Mouse (Mus musculus) CD8-positive naive resting alpha-beta T cell, adult 2 months (primary cell): Measurements from ENCODE around the gene Dab1.

Experiments
- DNase-seq, 2 experiments: peaks; one replicate each; pipeline ENCODE4 v3.0.0; 2022; ENCODE audit warnings: low read depth in 2 of 2, low spot score in 2 of 2

Gene Dab1

GRCm38 (mm10) chr4:104218765-104219164 is 599.6 kb downstream of the Dab1 start:
- DNase-seq = no peak

DNA sequence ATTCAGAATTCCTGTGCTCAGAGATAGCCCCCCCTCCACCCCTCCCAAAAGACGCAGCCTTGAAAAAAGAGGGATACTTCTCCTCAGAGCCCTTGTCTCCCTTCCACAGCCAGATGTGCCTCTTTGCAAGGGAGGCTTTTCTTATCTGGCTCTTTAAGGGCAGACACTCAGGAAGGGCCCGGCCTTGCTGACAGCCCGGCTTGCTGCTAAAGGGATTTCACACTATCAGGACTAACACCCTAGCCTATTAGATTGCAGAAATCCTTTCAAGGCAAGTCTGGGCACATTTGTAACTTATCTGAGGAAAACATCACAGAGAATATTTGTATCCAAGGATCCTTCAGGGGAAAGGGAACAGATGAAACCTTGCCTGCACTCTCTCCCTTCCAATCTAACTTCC is 600.9 kb downstream of the Dab1 start:
- no peak for DNase-seq

- no peak for DNase-seq
Measured at GRCm38 (mm10) chr4:104229296-104229695, 610.1 kb downstream of the Dab1 start.

DNA sequence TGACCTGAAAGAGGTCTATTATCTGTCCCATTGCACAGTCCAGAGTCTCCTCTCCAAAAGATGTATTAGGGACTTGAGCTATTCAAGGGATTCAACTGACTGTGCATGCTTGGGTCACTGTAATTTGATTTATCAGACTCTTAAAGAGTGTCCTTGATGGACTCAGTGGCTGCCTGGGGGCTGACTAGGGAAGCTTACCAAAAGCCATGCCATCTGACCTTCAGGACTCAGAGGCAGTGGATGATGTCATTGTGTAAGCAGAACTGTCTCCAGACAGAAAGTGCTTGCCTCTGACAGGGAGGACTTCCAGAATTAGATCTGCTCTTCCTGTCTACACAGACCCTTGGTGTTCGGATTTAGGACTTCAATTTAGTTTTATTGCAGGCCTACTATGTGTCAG is 627.3 kb downstream of the Dab1 start:
- no peak for DNase-seq

DNA sequence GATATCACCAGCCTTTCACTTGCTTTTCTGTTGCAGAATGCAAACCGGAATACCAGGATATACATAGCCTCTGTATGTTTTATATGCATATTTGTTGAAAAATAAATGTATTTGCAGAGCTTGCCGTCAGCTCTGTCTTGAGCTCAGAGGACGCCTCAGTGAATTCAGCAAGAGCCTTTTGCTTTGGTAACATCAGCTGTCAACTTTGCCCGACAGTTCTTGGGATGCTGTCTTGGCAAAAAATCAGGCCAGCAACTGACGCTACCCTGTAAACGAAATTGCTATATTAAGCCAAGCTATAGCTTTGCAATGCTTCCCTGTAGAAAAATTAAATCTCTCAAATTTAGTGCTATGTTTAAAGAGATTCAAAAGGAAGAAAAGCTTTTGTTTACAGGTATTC is 630.3 kb downstream of the Dab1 start:
- no peak for DNase-seq

DNA sequence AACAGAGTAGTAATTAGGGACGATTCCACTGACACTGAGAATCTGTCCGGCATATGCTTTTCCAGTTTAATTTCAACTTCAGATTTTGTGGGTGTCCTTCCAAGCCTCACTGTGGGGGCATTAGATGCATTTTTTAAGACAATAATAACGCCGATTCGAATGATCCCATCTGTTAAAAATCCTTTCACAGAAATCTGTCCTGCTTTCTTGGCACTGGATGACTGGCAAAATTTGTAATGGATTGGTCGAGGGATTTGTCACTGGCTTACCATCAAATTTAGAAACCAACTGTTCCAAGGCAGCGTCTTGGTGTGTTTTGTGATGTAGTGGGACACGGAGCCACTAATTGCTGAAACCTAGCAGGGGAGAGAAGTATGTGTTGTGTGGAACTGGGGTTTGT is 638.6 kb downstream of the Dab1 start:
- DNase-seq = no peak

- DNase-seq = no peak
Measured at GRCm38 (mm10) chr4:104269422-104270172, 650.4 kb downstream of the Dab1 start.

DNA sequence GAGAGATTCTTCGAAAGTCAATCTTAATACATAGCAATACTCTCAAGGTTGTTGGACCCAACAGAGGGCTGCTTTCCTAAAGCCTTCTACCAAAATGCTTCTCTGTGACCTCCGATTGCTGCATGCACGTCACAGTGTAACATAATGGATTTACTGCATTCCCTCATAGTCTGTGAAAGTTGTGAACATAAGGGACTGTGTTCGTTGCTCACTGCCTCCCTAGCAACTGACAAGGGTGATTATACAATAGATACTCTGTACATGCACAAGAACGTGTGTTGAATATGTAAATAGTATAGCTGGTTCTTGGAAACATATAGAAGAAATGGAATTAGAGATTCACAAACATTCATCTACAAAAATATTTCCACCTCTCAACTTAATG is 651.0 kb downstream of the Dab1 start:
- no peak for DNase-seq

GRCm38 (mm10) chr4:104275260-104275659 is 656.1 kb downstream of the Dab1 start:
- DNase-seq = no peak

DNA sequence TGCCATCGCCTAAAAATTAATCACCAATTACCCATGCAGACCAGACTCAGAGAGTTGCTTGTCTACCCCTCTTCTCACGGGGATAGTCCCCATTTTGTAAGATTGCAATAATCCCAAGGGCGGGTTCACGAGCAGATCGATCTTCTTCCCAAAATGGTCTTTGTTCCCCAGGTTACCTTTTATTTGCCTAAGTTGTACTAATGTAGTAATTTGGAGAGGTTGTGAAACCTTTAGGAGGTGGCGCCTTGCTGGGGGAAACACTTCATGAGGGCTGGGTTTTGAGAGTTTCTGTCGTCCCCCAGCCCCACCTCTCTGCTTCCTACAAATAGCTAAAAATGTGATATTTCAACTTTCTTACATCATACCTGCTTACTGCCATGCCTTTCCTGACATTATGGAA is 657.8 kb downstream of the Dab1 start:
- no peak for DNase-seq

GRCm38 (mm10) chr4:104281518-104281917 is 662.4 kb downstream of the Dab1 start:
- no peak for DNase-seq

GRCm38 (mm10) chr4:104283906-104284305 is 664.7 kb downstream of the Dab1 start:
- DNase-seq = no peak

DNA sequence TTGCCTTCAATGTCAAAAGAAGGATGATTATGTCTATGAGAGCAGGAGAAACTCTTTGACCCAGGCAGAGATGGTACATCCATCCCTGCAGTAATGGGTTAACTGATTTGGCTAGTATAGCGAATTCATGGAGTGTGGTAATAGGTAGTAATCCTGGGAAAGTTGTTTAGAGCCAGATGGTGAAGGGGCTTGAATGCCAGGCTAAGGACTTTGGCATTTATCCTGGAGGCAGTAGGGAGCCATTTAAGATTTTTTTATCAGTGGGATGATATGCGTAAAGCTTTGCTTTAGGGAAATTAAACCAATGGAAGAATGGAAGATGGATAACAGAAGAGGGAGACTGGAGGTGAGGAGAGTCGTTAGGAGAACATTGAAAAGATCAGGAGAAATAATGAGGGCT is 669.2 kb downstream of the Dab1 start:
- no peak for DNase-seq

DNA sequence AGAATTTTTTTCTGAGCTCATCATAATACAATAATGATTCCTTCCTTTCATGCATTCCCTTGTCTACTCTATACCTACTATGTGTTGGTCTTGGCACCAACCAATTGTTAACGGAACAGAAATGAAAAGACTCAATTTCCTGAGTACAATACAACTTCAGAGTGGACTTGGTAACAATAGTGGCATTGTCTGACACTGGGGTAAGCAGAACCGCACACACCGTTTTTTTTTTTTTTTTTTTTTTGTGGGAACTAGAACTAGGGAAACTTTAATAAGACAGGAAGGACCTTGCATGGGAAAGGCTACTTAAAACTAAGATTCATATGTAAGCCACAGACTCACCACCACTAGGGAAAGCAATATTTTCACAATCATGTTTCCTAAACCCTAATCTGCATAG is 682.6 kb downstream of the Dab1 start:
- DNase-seq = no peak

DNA sequence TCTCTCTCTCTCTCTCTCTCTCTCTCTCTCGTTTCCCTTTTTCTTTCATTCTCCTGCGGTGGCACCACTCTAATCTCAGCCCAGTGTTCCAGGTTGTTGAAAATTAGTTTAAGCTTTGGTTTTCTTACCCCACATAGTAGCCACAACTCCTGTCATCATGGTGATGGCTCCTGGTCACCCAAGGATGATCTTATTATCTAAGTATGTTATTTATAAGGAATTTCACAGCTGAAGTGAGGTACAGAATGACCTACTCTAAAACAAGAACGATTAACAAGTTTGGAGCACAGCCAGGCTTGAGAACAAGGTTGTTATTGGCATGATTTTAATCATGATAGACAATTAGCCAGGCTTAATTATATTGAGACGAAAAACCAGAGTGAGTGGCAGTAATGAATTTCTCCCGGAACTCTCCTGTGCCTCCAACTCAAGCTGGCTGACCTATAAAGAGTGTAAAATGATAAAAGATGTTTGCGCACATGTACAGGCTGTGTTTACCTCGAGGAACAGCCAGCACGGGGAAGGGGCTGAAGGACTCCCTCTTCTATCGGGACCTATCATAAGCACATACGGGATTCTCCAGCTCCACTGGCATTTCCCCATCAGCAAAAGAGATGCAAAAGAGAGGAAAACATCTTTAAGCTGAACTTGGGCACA is 684.0 kb downstream of the Dab1 start:
- DNase-seq = no peak

GRCm38 (mm10) chr4:104307781-104308180 is 688.6 kb downstream of the Dab1 start:
- DNase-seq = no peak

DNA sequence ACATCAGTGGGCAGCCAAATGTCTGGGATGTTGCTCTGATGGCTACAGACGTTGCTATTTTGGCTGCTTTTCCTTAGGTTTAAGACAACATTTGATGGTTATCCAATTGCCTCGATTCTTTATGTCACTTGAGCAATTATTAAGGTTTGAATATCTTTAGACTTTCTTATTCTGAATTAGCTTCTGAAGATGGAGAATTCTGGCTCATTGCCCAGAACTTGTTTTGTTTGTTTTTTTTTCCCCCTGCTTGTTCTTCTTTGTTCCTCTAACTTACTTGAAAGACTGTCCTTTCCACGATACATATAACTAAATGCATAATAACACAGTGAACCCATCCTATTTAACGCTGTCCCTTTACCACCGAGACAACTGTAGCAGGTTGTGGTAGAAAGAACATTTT is 707.1 kb downstream of the Dab1 start:
- DNase-seq = no peak

DNA sequence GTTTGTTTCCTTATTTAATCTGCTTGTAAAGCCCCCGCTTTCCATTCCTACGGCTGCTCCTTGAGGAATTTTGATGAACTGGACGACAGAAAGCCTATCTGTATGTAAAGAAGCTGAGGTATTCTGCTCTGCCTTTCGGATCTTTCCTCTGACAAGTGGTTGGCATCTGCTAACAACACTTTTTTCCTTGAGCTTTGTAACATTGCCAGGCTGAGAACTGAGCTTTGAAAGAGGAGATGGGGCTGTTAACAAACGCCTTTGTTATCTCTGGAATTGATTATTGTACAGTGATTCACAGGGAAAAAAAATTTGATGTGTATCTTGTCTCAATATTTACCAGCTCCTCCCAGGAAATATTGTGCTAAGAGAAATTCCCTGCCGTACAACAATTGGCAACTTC is 712.7 kb downstream of the Dab1 start:
- DNase-seq = no peak

DNA sequence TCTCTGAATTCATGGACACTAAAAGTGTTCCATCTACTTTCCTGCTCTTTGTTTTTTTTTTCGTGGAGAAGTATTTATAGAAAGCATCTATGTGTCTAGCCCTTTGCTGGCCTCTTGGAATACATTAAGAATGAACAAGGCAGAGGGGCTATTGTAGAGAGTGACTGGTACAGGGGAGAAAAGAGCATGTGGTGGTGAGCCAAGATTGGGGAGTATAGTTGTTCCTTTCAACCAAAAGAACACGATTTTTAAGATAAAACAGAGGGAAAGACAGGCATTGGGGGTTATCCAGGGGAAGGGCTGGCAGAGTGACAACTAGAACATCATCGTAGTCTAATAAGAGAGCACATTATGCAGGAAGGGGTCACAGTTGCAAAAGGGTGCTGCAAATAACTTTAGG is 713.2 kb downstream of the Dab1 start:
- DNase-seq = no peak

- no peak for DNase-seq
Measured at GRCm38 (mm10) chr4:104337279-104337678, 718.1 kb downstream of the Dab1 start.

DNA sequence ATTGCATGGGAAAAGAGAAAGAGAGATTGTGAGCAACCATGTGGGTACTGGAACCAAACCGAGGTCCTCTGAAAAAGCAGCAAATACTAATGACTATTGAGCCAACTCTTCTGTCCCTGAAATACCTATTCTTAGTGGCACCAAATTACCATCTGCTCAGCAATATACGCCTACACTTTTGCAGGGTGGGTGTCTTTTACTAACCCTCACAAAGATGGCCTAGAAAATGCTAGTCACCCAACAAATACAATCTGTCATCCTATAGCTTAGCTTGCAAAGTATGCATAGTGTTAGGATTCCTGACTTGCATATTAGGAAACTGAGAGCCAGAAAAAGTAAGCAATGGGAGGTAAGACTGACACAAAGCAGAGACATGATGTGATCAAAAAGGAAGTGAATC is 719.2 kb downstream of the Dab1 start:
- DNase-seq = no peak

DNA sequence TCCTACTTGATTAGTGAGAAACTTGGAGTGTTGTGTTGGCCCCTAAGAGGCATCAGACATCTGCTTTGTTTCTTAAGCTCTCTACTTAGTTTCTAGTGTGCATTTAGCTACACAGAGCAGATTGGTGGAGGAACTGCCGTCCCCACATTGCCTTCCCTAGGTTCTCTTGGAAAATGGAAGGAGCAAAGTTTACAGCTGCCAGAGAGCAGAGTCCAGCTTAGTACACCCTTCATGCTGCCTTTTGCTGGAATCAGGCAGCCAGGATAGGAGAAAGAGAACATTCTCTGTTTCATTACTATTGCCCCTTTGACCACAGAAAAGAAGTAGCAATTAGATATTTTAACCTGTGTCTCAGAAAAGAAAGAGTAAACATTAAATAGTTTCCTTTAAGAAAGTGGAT is 742.2 kb downstream of the Dab1 start:
- no peak for DNase-seq

DNA sequence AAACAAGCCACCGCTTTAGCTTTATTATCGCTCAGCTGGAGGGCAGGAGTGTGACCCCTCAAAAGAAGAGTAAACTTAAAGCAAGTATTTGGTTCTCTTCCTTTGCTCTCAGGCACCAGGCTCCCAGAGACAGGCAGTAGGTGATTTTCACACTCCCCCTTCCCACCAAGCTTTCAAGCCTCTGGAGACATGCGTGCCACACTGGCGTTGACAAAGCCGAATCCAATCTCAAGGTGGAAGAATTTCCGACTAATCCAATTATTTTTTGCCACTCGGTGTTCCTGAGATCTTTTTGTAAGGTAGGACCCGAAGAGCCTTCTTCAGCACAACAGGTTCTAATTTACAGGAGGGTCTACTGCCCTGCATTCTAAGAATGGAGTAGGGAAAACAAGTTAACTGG is 747.3 kb downstream of the Dab1 start:
- no peak for DNase-seq
